Mouse (Mus musculus): ENCODE measurements around the gene Trmt61a. TPM values are rescaled to one million over a fixed set of nuclear protein-coding genes. Genes with fewer than 3 reads are reported as not detected.
A peak's percentile ranks its signal among the peaks of the same experiment; 100 is the strongest.

The Trmt61a gene
- polyA plus RNA-seq, 1 experiment from 2014 or later, result 7.0 TPM

GRCm38 (mm10) chr12:111678670-111678933 lies 697 bp downstream of the Trmt61a start:
- ATAC-seq (ENCODE audit: low FRiP score, low TSS enrichment), result no peak
- H3K4me2 ChIP-seq (ENCODE audit: low read length), result peak overlapping the region; percentile 93
- DNase-seq, result no peak

GRCm38 (mm10) chr12:111678997-111679396 lies 1.1 kb downstream of the Trmt61a start:
- H3K9ac ChIP-seq (replicated peaks; ENCODE audit: low read length), result peak overlapping the region; percentile 65; the same call in 1 of the 2 replicates
- 58% methylated on average over 7 of the region's 7 CpGs for WGBS

More at GRCm38 (mm10) chr12:111678670-111678933, 697 bp downstream of the Trmt61a start:
- Histone ChIP-seq H3K27me3 (ENCODE audit: control insufficient read depth, insufficient read depth, low read length) (no peaks in the 10 kb centered on the region), H3K27ac (replicated peaks; ENCODE audit: low read depth, low read length) (no peak overlapping the region), H3K9me3 (ENCODE audit: control insufficient read depth, low read length) (no peaks in the 10 kb centered on the region), H3K9ac (replicated peaks; ENCODE audit: low read length) (peak overlapping the region; percentile 65), H3K4me1 (ENCODE audit: control insufficient read depth, insufficient read depth, low read length) (peaks cover 14% of the 10 kb centered on the region), H3K36me3 (ENCODE audit: control insufficient read depth, insufficient read depth, low read length) (0 out of 2 replicates have a peak, but pooled peaks cover 15% of the 10 kb centered on the region), H3K4me3 (replicated peaks; ENCODE audit: low read depth, low read length) (peak overlapping the region; percentile 90)
- 9% methylated on average over 13 of the region's 13 CpGs for WGBS

GRCm38 (mm10) chr12:111680661-111681060 lies 2.8 kb downstream of the Trmt61a start:
- Histone ChIP-seq H3K4me3 (replicated peaks; ENCODE audit: low read depth, low read length) (no peak overlapping the region), H3K27me3 (ENCODE audit: control insufficient read depth, insufficient read depth, low read length) (no peaks in the 10 kb centered on the region), H3K4me1 (ENCODE audit: control insufficient read depth, insufficient read depth, low read length) (peaks cover 14% of the 10 kb centered on the region), H3K9me3 (ENCODE audit: control insufficient read depth, low read length) (no peaks in the 10 kb centered on the region), H3K27ac (replicated peaks; ENCODE audit: low read depth, low read length) (no peak overlapping the region), H3K9ac (replicated peaks; ENCODE audit: low read length) (no peak overlapping the region), H3K36me3 (ENCODE audit: control insufficient read depth, insufficient read depth, low read length) (0 out of 2 replicates have a peak, but pooled peaks cover 15% of the 10 kb centered on the region), H3K4me2 (ENCODE audit: low read length) (no peak overlapping the region)
- WGBS, result 94% methylated on average over 13 of the region's 13 CpGs
- ATAC-seq (ENCODE audit: low FRiP score, low TSS enrichment), result no peak
- DNase-seq, result no peak

More at GRCm38 (mm10) chr12:111678997-111679396, 1.1 kb downstream of the Trmt61a start:
- DNase-seq, result no peak
- no peaks in the 10 kb centered on the region for H3K9me3 ChIP-seq (ENCODE audit: control insufficient read depth, low read length)
- H3K36me3 ChIP-seq (ENCODE audit: control insufficient read depth, insufficient read depth, low read length), result 0 out of 2 replicates have a peak, but pooled peaks cover 15% of the 10 kb centered on the region
- H3K27me3 ChIP-seq (ENCODE audit: control insufficient read depth, insufficient read depth, low read length), result no peaks in the 10 kb centered on the region
- H3K27ac ChIP-seq (replicated peaks; ENCODE audit: low read depth, low read length), result no peak overlapping the region
- peak overlapping the region; percentile 93 for H3K4me2 ChIP-seq (ENCODE audit: low read length)
- peaks cover 14% of the 10 kb centered on the region for H3K4me1 ChIP-seq (ENCODE audit: control insufficient read depth, insufficient read depth, low read length)
- H3K4me3 ChIP-seq (replicated peaks; ENCODE audit: low read depth, low read length), result peak overlapping the region; percentile 90
- no peak for ATAC-seq (ENCODE audit: low FRiP score, low TSS enrichment)

- WGBS, result 82% methylated on average over 8 of the region's 8 CpGs
- Histone ChIP-seq H3K4me1 (ENCODE audit: control insufficient read depth, insufficient read depth, low read length) (peaks cover 14% of the 10 kb centered on the region), H3K36me3 (ENCODE audit: control insufficient read depth, insufficient read depth, low read length) (0 out of 2 replicates have a peak, but pooled peaks cover 15% of the 10 kb centered on the region), H3K9ac (replicated peaks; ENCODE audit: low read length) (no peak overlapping the region), H3K27ac (replicated peaks; ENCODE audit: low read depth, low read length) (no peak overlapping the region), H3K4me2 (ENCODE audit: low read length) (no peak overlapping the region), H3K27me3 (ENCODE audit: control insufficient read depth, insufficient read depth, low read length) (no peaks in the 10 kb centered on the region), H3K9me3 (ENCODE audit: control insufficient read depth, low read length) (no peaks in the 10 kb centered on the region), H3K4me3 (replicated peaks; ENCODE audit: low read depth, low read length) (no peak overlapping the region)
- ATAC-seq (ENCODE audit: low FRiP score, low TSS enrichment), result no peak
- no peak for DNase-seq
These were observed 3.4 kb downstream of the Trmt61a start for GRCm38 (mm10) chr12:111681305-111681704.

GRCm38 (mm10) chr12:111682003-111682402 lies 4.1 kb downstream of the Trmt61a start:
- Histone ChIP-seq H3K4me3 (replicated peaks; ENCODE audit: low read depth, low read length) (no peak overlapping the region), H3K4me2 (ENCODE audit: low read length) (no peak overlapping the region), H3K36me3 (ENCODE audit: control insufficient read depth, insufficient read depth, low read length) (0 out of 2 replicates have a peak, but pooled peaks cover 15% of the 10 kb centered on the region), H3K27me3 (ENCODE audit: control insufficient read depth, insufficient read depth, low read length) (no peaks in the 10 kb centered on the region), H3K4me1 (ENCODE audit: control insufficient read depth, insufficient read depth, low read length) (peaks cover 17% of the 10 kb centered on the region), H3K27ac (replicated peaks; ENCODE audit: low read depth, low read length) (no peak overlapping the region), H3K9me3 (ENCODE audit: control insufficient read depth, low read length) (no peaks in the 10 kb centered on the region), H3K9ac (replicated peaks; ENCODE audit: low read length) (no peak overlapping the region)
- ATAC-seq (ENCODE audit: low FRiP score, low TSS enrichment), result no peak
- no peak for DNase-seq
- 79% methylated on average over 5 of the region's 5 CpGs for WGBS

GRCm38 (mm10) chr12:111682806-111683205 lies 4.9 kb downstream of the Trmt61a start:
- 72% methylated on average over 5 of the region's 5 CpGs for WGBS

GRCm38 (mm10) chr12:111686390-111686789 lies 8.5 kb downstream of the Trmt61a start:
- no peak for ATAC-seq (ENCODE audit: low FRiP score, low TSS enrichment)
- no peak overlapping the region for H3K4me3 ChIP-seq (replicated peaks; ENCODE audit: low read depth, low read length)
- no peak overlapping the region for H3K9ac ChIP-seq (replicated peaks; ENCODE audit: low read length)
- WGBS, result 87% methylated on average over 4 of the region's 4 CpGs
- H3K4me2 ChIP-seq (ENCODE audit: low read length), result no peak overlapping the region
- no peak for DNase-seq
- no peaks in the 10 kb centered on the region for H3K9me3 ChIP-seq (ENCODE audit: control insufficient read depth, low read length)
- H3K4me1 ChIP-seq (ENCODE audit: control insufficient read depth, insufficient read depth, low read length), result peaks cover 27% of the 10 kb centered on the region
- H3K27ac ChIP-seq (replicated peaks; ENCODE audit: low read depth, low read length), result peak overlapping the region; percentile 86
- H3K36me3 ChIP-seq (ENCODE audit: control insufficient read depth, insufficient read depth, low read length), result 0 out of 2 replicates have a peak, but pooled peaks cover 9% of the 10 kb centered on the region
- H3K27me3 ChIP-seq (ENCODE audit: control insufficient read depth, insufficient read depth, low read length), result no peaks in the 10 kb centered on the region

More at GRCm38 (mm10) chr12:111682806-111683205, 4.9 kb downstream of the Trmt61a start:
- no peak overlapping the region for H3K27ac ChIP-seq (replicated peaks; ENCODE audit: low read depth, low read length)
- DNase-seq (no peak), ATAC-seq (ENCODE audit: low FRiP score, low TSS enrichment) (no peak)
- H3K4me1 ChIP-seq (ENCODE audit: control insufficient read depth, insufficient read depth, low read length), result peaks cover 20% of the 10 kb centered on the region
- H3K9me3 ChIP-seq (ENCODE audit: control insufficient read depth, low read length), result no peaks in the 10 kb centered on the region
- 0 out of 2 replicates have a peak, but pooled peaks cover 15% of the 10 kb centered on the region for H3K36me3 ChIP-seq (ENCODE audit: control insufficient read depth, insufficient read depth, low read length)
- no peak overlapping the region for H3K9ac ChIP-seq (replicated peaks; ENCODE audit: low read length)
- H3K4me3 ChIP-seq (replicated peaks; ENCODE audit: low read depth, low read length), result no peak overlapping the region
- no peak overlapping the region for H3K4me2 ChIP-seq (ENCODE audit: low read length)
- H3K27me3 ChIP-seq (ENCODE audit: control insufficient read depth, insufficient read depth, low read length), result no peaks in the 10 kb centered on the region

GRCm38 (mm10) chr12:111687350-111688068 lies 9.6 kb downstream of the Trmt61a start:
- H3K36me3 ChIP-seq (ENCODE audit: control insufficient read depth, insufficient read depth, low read length), result 0 out of 2 replicates have a peak, but pooled peaks cover 5% of the 10 kb centered on the region
- DNase-seq (peak; percentile 76), ATAC-seq (ENCODE audit: low FRiP score, low TSS enrichment) (peak; percentile 74)
- H3K4me1 ChIP-seq (ENCODE audit: control insufficient read depth, insufficient read depth, low read length), result peaks cover 35% of the 10 kb centered on the region
- WGBS, result 11% methylated on average over 14 of the region's 14 CpGs
- peak overlapping the region; percentile 86 for H3K27ac ChIP-seq (replicated peaks; ENCODE audit: low read depth, low read length)
- H3K4me2 ChIP-seq (ENCODE audit: low read length), result peak overlapping the region; percentile 4
- H3K27me3 ChIP-seq (ENCODE audit: control insufficient read depth, insufficient read depth, low read length), result no peaks in the 10 kb centered on the region
- no peaks in the 10 kb centered on the region for H3K9me3 ChIP-seq (ENCODE audit: control insufficient read depth, low read length)
- H3K9ac ChIP-seq (replicated peaks; ENCODE audit: low read length), result peak overlapping the region; percentile 36; the same call in 1 of the 2 replicates
- H3K4me3 ChIP-seq (replicated peaks; ENCODE audit: low read depth, low read length), result no peak overlapping the region

- no peak overlapping the region for H3K9ac ChIP-seq (replicated peaks; ENCODE audit: low read length)
- peak overlapping the region; percentile 4 for H3K4me2 ChIP-seq (ENCODE audit: low read length)
- ATAC-seq (ENCODE audit: low FRiP score, low TSS enrichment) (peak; percentile 13; the same call in 1 of the 2 replicates), DNase-seq (peak; percentile 29)
- whole genome bisulfite sequencing, result 8% methylated on average over 2 of the region's 2 CpGs
- peak overlapping the region; percentile 86 for H3K27ac ChIP-seq (replicated peaks; ENCODE audit: low read depth, low read length)
- peaks cover 41% of the 10 kb centered on the region for H3K4me1 ChIP-seq (ENCODE audit: control insufficient read depth, insufficient read depth, low read length)
- H3K9me3 ChIP-seq (ENCODE audit: control insufficient read depth, low read length), result no peaks in the 10 kb centered on the region
- H3K4me3 ChIP-seq (replicated peaks; ENCODE audit: low read depth, low read length), result no peak overlapping the region
- no peaks in the 10 kb centered on the region for H3K27me3 ChIP-seq (ENCODE audit: control insufficient read depth, insufficient read depth, low read length)
- H3K36me3 ChIP-seq (ENCODE audit: control insufficient read depth, insufficient read depth, low read length), result 0 out of 2 replicates have a peak, but pooled peaks cover under 1% of the 10 kb centered on the region
These were observed 10.1 kb downstream of the Trmt61a start for GRCm38 (mm10) chr12:111688069-111688428.

All from midbrain, embryonic 14.5 days (tissue).